Mouse (Mus musculus): Measurements from ENCODE around the gene Hmcn2. TPM values are rescaled to one million over a fixed set of nuclear protein-coding genes. Genes with fewer than 3 reads are reported as not detected.

Gene Hmcn2
- polyA plus RNA-seq, 1 experiment from 2014 or later, result 0.22 TPM

DNA sequence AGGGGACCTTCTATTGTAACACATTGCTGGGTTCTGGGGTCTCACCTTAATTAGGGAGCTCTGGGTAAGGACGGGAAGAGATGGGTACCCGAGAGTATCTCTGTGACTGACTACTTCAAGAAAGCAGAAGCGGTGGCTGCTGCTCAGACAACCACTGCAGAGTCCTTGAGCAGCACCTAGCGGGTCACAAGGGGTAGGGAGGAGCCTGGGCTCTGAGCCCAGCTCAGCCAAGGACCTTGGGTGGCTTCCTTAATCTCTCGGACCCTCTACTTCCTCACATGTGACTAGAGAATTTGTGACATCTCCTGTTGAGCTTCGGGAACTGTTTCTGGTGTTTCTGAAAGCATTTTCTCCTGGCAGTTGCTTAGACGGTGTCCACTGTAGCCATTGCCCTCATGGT, 45.1 kb downstream of the Hmcn2 start:
- Histone ChIP-seq H3K27ac (no peak overlapping the region), H3K4me1 (no peaks in the 10 kb centered on the region), H3K4me3 (replicated peaks) (no peak overlapping the region), H3K9ac (no peak overlapping the region), H3K4me2 (no peak overlapping the region), H3K36me3 (no peaks in the 10 kb centered on the region), H3K27me3 (no peaks in the 10 kb centered on the region), H3K9me3 (replicated peaks) (no peaks in the 10 kb centered on the region)
- 79% methylated on average over 7 of the region's 7 CpGs for WGBS
- no peak for ATAC-seq (replicated peaks; ENCODE audit: low FRiP score)

DNA sequence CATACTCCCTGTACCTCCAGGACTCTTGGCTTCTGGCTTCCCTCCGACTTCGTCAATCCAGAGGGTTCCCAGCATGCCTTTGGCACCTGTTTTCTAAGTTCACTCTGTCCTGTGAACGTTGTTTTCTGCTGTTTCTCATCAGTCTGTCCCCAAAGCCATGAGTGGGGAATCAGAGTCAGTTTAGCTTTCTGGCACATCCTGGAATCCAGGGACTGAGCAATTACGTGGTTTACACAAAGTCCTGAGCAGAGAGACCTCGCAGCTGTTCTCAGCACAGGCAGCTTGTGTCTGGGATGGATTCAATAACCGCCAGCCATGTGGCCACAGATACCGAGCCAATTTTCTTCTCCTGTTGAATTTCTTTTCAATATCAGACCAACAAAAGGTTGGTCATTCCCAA, 53.0 kb downstream of the Hmcn2 start:
- Histone ChIP-seq H3K9me3 (replicated peaks) (no peaks in the 10 kb centered on the region), H3K4me1 (peaks cover 7% of the 10 kb centered on the region), H3K27me3 (0 out of 2 replicates have a peak, but pooled peaks cover 4% of the 10 kb centered on the region), H3K9ac (no peak overlapping the region), H3K4me2 (no peak overlapping the region), H3K4me3 (replicated peaks) (no peak overlapping the region), H3K27ac (no peak overlapping the region), H3K36me3 (no peaks in the 10 kb centered on the region)
- no peak for ATAC-seq (replicated peaks; ENCODE audit: low FRiP score)
- WGBS, result 76% methylated on average over 7 of the region's 7 CpGs

DNA sequence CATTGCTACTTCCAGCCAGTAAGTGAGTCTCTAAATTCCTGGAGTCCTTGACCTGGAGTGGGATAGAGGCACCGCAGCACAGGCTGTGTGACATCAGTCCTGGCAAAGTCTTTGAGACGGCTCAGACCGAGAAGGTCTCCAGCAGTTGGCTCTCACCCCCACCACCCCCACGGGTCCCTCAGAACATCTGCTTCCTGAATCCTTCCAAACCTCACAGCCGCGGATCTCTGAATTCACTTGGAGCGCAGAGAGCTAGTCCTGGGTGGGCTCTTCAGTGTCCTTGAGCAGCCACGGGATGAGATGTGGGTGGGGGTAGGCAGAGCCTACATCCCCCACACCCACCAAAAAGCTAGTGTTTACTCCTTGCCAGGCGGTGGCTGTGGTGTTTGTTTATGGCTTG, 57.2 kb downstream of the Hmcn2 start:
- Histone ChIP-seq H3K9ac (no peak overlapping the region), H3K36me3 (no peaks in the 10 kb centered on the region), H3K4me2 (0 out of 2 replicates have a peak overlapping the region, but pooled peaks have one; percentile 27), H3K27ac (no peak overlapping the region), H3K4me1 (peaks cover 7% of the 10 kb centered on the region), H3K4me3 (replicated peaks) (no peak overlapping the region), H3K9me3 (replicated peaks) (no peaks in the 10 kb centered on the region), H3K27me3 (0 out of 2 replicates have a peak, but pooled peaks cover 4% of the 10 kb centered on the region)
- no peak for ATAC-seq (replicated peaks; ENCODE audit: low FRiP score)
- WGBS, result 53% methylated on average over 9 of the region's 9 CpGs

DNA sequence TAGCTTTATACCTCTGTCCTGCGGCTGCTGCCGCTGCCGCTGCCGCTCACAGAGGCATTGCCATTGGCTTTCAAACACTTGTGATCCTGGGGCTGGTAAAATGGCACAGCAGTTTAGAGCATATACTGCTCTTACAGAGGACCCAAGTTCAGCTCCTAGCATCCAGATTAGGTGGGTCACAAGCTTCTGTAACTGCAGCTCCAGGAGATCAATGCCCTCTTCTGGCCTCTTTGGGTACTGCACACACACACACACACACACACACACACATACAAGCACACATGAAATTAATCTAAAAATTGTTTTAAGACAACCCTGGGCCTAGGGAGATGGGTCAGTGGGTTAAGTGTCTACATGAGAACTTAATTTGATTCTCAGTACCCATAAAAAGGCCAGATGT, 58.0 kb downstream of the Hmcn2 start:
- Histone ChIP-seq H3K4me2 (no peak overlapping the region), H3K27me3 (0 out of 2 replicates have a peak, but pooled peaks cover under 1% of the 10 kb centered on the region), H3K9me3 (replicated peaks) (no peaks in the 10 kb centered on the region), H3K27ac (no peak overlapping the region), H3K9ac (no peak overlapping the region), H3K4me3 (replicated peaks) (no peak overlapping the region), H3K4me1 (peaks cover 7% of the 10 kb centered on the region), H3K36me3 (no peaks in the 10 kb centered on the region)
- ATAC-seq (replicated peaks; ENCODE audit: low FRiP score), result no peak
- 95% methylated on average over 4 of the region's 4 CpGs for whole genome bisulfite sequencing

DNA sequence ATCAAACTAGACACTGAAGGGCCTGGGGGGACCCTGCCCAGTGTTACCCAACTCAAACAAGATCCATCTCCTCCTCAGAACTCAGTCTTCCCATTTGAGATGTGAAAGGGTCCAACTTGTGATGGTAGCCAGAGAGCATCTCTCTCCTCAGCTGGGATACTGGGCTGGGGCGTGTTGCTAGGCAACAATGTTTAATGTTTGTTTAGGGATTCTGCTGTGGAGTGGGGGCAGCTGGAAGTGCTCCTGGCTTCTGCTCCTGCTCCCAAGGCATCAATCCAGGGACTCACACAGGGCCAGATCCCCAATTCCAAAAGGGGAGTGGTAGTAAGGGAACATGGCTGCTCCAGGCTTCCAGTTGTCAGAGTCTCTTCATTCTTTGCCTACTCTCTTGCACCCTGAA, 60.2 kb downstream of the Hmcn2 start:
- Histone ChIP-seq H3K27ac (no peak overlapping the region), H3K4me1 (peaks cover 7% of the 10 kb centered on the region), H3K4me3 (replicated peaks) (no peak overlapping the region), H3K9me3 (replicated peaks) (no peaks in the 10 kb centered on the region), H3K4me2 (no peak overlapping the region), H3K9ac (no peak overlapping the region), H3K27me3 (no peaks in the 10 kb centered on the region), H3K36me3 (no peaks in the 10 kb centered on the region)
- WGBS, result 60% methylated on average over 1 of the region's 1 CpGs
- ATAC-seq (replicated peaks; ENCODE audit: low FRiP score), result no peak

DNA sequence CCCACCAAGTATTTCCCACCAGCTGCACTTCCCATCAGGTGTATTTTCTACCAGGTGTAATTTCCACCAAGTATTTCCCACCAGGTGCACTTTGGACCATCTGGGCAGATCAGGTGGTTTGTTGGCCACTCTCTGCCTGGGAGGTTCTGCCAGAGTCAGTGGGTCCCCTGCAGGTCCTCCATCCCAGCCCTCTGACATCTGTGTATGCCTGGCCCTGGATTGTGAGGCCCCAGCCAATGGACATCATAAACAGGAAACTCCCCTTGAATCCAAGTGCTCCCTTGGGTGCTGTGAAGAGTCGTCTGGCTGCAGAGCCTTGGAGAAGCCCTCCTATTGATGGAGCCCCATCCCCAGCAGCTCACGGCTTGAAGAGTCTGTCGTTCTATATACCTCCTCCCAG, 61.8 kb downstream of the Hmcn2 start:
- H3K27ac ChIP-seq, result no peak overlapping the region
- H3K9ac ChIP-seq, result no peak overlapping the region
- H3K4me2 ChIP-seq, result no peak overlapping the region
- peaks cover 6% of the 10 kb centered on the region for H3K4me1 ChIP-seq
- no peaks in the 10 kb centered on the region for H3K9me3 ChIP-seq (replicated peaks)
- no peaks in the 10 kb centered on the region for H3K27me3 ChIP-seq
- WGBS, result 26% methylated on average over 3 of the region's 3 CpGs
- no peaks in the 10 kb centered on the region for H3K36me3 ChIP-seq
- no peak overlapping the region for H3K4me3 ChIP-seq (replicated peaks)
- ATAC-seq (replicated peaks; ENCODE audit: low FRiP score), result no peak

DNA sequence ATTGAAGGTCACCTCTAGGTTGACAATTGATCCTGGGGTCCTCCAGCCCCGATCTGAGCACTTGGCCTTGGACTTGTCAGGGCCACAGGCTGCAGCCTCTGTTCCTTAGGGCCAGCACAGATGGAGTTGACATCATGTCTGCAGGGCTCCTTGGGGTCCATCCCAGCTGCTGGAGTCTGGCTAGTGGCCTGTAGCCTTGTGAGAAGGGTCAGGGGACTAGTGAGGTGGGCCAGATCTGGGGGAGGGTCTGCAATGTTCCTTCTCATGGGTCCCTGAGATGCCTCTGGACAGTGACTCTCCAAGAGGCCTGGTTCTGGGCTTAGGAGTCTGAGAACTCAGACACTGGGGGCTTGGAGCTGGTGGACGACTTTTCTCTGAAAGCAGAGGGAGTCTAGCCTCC, 63.3 kb downstream of the Hmcn2 start:
- WGBS, result 63% methylated on average over 2 of the region's 2 CpGs
- Histone ChIP-seq H3K27ac (no peak overlapping the region), H3K36me3 (no peaks in the 10 kb centered on the region), H3K27me3 (no peaks in the 10 kb centered on the region), H3K9ac (no peak overlapping the region), H3K4me2 (no peak overlapping the region), H3K4me3 (replicated peaks) (no peak overlapping the region), H3K9me3 (replicated peaks) (no peaks in the 10 kb centered on the region), H3K4me1 (no peaks in the 10 kb centered on the region)
- ATAC-seq (replicated peaks; ENCODE audit: low FRiP score), result no peak

DNA sequence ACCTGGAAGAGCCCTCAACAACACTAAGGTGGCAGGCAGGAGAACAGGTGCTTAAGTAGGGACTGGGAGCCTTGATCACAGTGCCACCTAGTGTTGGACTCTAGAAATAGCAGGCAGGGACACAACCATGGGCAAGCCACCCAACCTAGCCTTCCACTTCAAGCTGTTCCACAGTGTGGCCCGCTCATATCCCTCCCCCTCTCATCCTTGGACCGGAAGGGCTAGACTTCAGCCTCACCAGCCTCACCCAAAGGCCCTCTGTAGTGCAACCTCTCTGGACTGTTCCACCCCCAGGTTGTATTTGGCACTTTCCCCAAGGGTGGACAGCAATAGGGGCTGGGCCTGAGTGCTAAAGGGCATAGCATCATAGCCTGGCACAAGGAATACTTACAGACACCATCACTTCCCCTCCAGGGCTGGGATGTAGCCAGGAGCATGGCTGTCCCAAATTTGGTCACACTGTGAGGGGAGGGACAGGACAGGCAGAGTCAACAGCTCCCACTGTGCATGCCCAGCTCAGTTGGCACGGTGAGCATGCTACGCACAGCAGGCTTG, 67.2 kb downstream of the Hmcn2 start:
- no peaks in the 10 kb centered on the region for H3K4me1 ChIP-seq
- no peaks in the 10 kb centered on the region for H3K36me3 ChIP-seq
- 0 out of 2 replicates have a peak, but pooled peaks have one; percentile 29 for ATAC-seq (replicated peaks; ENCODE audit: low FRiP score)
- H3K27ac ChIP-seq, result no peak overlapping the region
- H3K4me3 ChIP-seq (replicated peaks), result no peak overlapping the region
- no peaks in the 10 kb centered on the region for H3K9me3 ChIP-seq (replicated peaks)
- 53% methylated on average over 4 of the region's 4 CpGs for WGBS
- H3K4me2 ChIP-seq, result no peak overlapping the region
- no peak overlapping the region for H3K9ac ChIP-seq
- H3K27me3 ChIP-seq, result no peaks in the 10 kb centered on the region

DNA sequence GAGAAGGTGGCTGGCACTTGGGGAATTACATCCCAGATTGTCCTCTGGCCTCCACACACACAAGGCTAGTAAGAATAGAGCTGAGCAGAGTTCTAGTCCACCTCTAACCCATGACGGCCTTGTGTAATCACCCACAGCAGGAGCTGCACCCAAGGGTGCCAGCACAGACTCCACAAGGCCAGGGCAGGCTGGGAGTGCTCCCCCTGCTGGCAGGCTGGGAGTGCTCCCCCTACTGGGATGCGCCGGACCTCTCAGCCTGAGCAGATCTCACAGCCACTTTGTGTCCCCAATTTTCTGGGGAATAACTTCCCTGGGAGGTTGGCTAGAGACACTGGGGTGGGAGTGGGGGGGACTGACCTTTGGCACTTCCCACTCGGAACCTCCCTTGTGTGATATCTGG, 68.7 kb downstream of the Hmcn2 start:
- no peak overlapping the region for H3K9ac ChIP-seq
- H3K4me2 ChIP-seq, result no peak overlapping the region
- 22% methylated on average over 4 of the region's 4 CpGs for WGBS
- H3K4me1 ChIP-seq, result no peaks in the 10 kb centered on the region
- no peak for ATAC-seq (replicated peaks; ENCODE audit: low FRiP score)
- H3K27me3 ChIP-seq, result no peaks in the 10 kb centered on the region
- no peak overlapping the region for H3K4me3 ChIP-seq (replicated peaks)
- no peaks in the 10 kb centered on the region for H3K36me3 ChIP-seq
- no peaks in the 10 kb centered on the region for H3K9me3 ChIP-seq (replicated peaks)
- H3K27ac ChIP-seq, result no peak overlapping the region

DNA sequence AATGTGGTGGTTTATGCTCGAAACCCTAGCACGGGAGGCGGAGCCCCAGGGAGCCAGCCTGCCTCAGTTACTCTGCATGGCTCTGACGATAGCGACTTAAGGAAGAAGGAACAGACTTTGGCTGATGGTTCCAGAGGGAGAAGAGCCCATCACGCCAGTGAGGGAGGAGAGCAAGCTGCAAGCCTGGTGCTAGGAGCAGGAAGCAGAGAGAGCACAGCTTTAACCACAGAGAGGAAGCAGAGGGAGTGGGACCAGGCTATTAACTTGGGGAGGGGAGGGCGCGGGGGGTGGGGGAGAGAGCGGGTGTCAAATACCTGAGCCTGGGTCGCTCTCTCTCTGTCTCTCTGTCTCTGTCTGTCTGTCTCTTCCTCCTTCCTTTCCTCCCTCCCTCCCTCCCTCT, 102.8 kb downstream of the Hmcn2 start:
- WGBS, result 39% methylated on average over 10 of the region's 10 CpGs
- Histone ChIP-seq H3K4me2 (no peak overlapping the region), H3K27me3 (peaks cover 5% of the 10 kb centered on the region; the same call in 1 of the 2 replicates), H3K9me3 (replicated peaks) (no peaks in the 10 kb centered on the region), H3K27ac (no peak overlapping the region), H3K4me1 (no peaks in the 10 kb centered on the region), H3K9ac (no peak overlapping the region), H3K4me3 (replicated peaks) (no peak overlapping the region), H3K36me3 (no peaks in the 10 kb centered on the region)
- ATAC-seq (replicated peaks; ENCODE audit: low FRiP score), result no peak

DNA sequence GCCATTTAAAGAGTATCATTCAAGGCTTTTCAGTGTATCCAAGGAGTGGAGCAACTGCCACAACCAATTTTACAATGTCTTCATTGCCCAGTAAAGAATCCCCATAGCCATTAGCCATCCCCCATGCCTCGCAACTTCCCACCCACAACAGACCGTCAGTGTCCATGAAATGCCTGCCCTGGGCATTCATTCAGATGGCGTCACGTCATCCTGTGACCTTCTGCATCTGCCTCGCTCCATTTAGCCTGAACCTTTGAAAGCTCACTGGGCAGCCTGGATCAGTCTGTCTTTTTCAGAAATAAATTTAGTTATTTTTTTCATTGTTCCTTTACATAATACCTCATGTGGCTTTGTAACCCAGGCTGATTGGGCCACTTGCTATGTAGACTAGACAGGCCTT, 103.8 kb downstream of the Hmcn2 start:
- peaks cover 5% of the 10 kb centered on the region; the same call in 1 of the 2 replicates for H3K27me3 ChIP-seq
- no peak overlapping the region for H3K9ac ChIP-seq
- H3K9me3 ChIP-seq (replicated peaks), result no peaks in the 10 kb centered on the region
- no peak overlapping the region for H3K4me2 ChIP-seq
- no peak overlapping the region for H3K27ac ChIP-seq
- ATAC-seq (replicated peaks; ENCODE audit: low FRiP score), result no peak
- H3K36me3 ChIP-seq, result no peaks in the 10 kb centered on the region
- 71% methylated on average over 5 of the region's 5 CpGs for WGBS
- H3K4me3 ChIP-seq (replicated peaks), result no peak overlapping the region
- H3K4me1 ChIP-seq, result no peaks in the 10 kb centered on the region

DNA sequence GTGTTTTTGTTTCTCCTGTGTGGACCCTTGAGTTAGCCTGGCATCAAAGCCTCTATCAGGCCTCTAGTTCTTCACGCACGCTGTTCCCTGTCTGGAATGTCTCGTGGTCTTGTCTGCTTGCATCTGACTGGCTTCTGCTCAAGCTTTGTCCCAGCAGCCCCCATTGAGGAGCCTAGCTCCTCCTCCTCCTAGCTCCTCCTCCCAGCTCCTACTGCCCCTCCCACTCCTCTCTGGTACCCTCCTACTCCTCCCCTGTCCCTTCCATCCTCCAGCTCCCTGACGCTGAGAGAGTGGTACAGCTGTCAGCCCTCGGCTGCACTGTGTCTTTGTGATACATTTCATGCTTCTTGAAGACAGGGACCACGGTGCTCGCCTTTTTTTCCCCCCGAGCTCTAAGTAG, 104.4 kb downstream of the Hmcn2 start:
- 20% methylated on average over 8 of the region's 8 CpGs for whole genome bisulfite sequencing
- H3K27me3 ChIP-seq, result peaks cover 5% of the 10 kb centered on the region; the same call in 1 of the 2 replicates
- H3K4me2 ChIP-seq, result no peak overlapping the region
- no peak overlapping the region for H3K9ac ChIP-seq
- H3K9me3 ChIP-seq (replicated peaks), result no peaks in the 10 kb centered on the region
- H3K27ac ChIP-seq, result no peak overlapping the region
- no peaks in the 10 kb centered on the region for H3K4me1 ChIP-seq
- no peaks in the 10 kb centered on the region for H3K36me3 ChIP-seq
- 0 out of 2 replicates have a peak, but pooled peaks have one; percentile 41 for ATAC-seq (replicated peaks; ENCODE audit: low FRiP score)
- no peak overlapping the region for H3K4me3 ChIP-seq (replicated peaks)

DNA sequence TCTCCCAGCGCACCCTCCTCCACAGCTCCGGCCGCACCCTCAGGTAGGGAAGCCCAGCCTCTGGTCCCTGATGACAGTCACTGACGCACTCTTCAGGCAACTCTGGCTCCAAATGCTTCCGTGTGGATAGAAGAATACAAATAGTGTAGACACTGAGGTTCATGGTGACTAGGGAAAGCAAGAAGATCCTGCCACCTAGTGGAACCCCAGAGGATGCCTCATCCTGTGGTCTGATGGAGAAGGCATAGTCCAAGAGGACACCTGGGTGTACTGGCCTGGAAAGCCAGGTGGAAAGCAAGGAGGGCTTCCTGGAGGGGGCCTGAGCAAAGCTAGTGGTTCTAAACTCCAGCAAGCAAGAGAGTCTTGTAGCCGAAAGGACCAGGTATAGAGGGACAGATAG, 106.7 kb downstream of the Hmcn2 start:
- no peaks in the 10 kb centered on the region for H3K9me3 ChIP-seq (replicated peaks)

More for the DNA sequence above, 106.7 kb downstream of the Hmcn2 start:
- Histone ChIP-seq H3K27ac (no peak overlapping the region), H3K4me1 (0 out of 2 replicates have a peak, but pooled peaks cover 4% of the 10 kb centered on the region), H3K4me3 (replicated peaks) (no peak overlapping the region), H3K4me2 (no peak overlapping the region), H3K27me3 (peaks cover 8% of the 10 kb centered on the region; the same call in 1 of the 2 replicates), H3K36me3 (no peaks in the 10 kb centered on the region), H3K9ac (no peak overlapping the region)
- no peak for ATAC-seq (replicated peaks; ENCODE audit: low FRiP score)
- 79% methylated on average over 6 of the region's 6 CpGs for WGBS

Data from kidney, embryonic 15.5 days (tissue).